Mouse (Mus musculus): ENCODE measurements at regions not wholly inside any gene's neighbourhood (a gene's known extent, or its start where the extent isn't known, plus 50 kb on each side); places are given as distances from the start of the nearest gene placed in this dataset.

DNA sequence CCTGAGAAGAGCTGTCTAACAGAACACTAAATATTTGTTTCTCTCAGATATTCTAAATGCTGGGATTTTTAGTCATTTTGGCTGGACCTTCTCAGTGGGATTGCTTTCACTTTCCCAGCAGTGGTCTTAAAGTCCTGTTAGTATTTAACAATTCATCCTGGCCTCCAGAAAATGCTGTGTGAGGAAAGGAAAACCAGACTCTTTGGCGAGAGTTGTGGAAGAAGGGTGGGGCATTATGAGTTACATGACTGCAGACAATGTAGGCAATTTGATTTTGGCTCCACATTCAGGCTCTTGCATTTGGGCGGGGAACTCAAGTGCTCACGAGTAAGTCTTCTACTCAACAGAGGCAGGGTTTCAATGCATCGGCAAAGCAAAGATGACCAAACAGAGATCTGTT is 406.1 kb upstream of the Gm765 start:
- no peak for DNase-seq

DNA sequence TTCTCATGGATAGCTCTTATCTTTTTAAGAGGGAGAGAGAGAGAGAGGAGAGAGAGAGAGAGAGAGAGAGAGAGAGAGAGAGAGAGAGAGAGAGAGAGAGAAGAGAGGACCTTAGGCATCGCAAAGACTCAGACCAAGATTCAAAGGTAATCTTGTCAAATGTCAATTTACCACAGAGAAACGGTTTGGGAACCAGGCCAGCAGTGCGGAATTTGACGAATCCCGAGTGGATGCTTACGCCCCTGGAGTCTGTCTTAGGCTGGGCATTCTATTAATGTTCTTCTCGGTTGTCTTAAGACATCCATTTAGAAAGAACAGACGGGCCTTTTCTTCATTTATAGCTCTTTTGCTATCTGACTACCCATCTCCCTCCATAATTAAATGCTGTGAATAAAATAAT is 404.4 kb upstream of the Gm765 start:
- DNase-seq: no peak

DNA sequence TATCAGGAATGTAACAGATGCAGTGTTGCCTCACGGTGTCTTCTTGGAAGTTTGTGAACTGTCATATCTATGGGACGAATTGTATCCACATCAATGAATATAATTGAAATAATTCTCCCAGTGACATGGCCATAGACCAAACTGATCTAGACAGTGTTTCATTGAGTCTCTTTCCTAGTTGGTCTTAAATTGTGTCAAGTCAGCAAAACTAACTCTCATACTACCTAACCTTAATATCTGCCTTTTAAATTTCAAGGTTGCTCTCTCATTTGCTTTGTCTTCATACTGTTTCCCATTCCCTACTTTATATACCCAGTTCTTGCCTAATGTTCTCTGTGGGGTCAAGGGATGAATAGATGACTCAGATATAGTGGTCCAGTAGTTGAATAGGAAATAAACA is 397.9 kb upstream of the Gm765 start:
- DNase-seq: no peak

DNA sequence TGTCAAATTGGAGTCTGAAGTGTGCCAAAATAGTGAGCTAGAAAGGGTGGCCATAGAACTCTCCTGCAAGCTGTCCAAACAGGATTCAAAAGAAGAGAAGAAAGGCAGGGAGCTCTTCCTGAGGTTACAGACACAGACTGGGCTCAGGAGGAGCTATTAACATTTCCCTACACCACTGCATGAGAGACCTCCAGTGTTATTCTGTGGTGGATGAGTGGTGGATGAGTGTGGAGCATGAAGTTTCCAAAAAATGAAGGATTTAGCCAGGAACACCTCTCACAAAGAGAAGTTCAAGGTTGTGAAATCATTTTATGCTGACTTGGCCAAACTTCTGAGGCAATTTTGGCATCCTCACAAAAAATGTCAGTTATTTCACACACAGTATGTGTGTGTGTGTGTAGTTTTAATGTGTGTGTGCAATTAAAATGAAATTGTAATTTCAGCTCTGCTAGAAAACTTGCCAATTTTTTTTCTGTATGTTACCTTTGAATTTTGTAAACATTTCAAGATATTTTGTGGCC is 388.5 kb upstream of the Gm765 start:
- DNase-seq: no peak

DNA sequence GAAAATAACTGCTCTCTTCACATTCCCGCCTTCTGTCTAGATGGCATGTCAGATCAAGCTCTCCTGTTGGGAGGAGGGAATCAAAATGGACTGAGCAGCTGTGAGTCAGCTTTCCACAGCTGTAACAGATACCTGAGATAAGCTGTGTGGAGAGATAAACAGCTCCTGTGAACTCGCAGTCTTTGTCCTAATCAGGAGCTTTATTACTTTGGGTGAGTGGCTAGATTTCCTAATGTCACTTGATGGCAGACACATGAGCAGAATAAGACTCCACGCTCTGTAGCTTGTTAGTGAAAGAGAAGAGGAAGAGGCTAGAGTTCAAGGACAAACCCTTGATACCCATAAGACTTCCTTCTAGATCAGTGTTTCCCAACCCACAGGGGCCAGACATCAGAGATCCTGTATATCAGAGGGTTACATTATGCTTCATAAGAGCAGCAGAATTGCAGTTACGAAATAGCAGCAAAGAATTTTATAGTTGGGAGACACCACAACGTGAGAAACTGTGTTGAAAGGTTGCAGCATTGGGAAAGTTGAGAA is 384.1 kb upstream of the Gm765 start:
- no peak for DNase-seq

DNA sequence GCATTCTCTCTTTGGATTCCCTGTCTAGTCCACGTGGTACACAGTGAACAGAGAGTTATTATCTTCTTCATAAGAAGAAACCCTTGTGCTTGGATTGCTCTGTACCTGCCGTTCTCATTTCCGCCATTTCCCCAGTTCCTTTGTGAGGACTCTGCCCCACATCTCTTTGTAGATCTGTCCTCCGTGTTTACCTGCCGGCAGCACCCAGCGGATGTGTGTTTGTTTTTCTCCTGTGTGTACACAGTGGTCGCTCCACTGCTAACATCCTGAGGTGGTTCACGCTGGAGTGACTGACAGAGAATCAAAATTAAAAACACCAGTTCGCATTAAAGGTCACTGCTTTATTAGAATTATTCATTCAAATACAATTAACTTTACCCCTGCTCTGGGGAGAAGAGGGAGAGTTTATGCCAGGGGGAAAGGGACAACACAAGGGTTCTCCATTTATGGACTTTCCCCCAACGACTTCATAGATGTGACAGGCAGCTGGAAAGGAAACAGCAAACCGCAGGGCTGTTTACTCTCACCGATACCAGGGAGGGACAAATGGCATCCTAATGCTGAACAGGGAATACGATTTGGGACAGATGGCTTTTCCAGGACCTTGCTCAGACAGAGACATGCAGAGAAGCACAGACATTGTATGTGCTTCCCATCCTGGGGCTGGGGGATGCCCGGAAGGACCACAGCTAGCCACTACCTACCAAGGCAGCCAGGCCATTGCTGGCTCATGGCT is 362.5 kb upstream of the Gm765 start:
- peak; percentile 31 for DNase-seq

DNA sequence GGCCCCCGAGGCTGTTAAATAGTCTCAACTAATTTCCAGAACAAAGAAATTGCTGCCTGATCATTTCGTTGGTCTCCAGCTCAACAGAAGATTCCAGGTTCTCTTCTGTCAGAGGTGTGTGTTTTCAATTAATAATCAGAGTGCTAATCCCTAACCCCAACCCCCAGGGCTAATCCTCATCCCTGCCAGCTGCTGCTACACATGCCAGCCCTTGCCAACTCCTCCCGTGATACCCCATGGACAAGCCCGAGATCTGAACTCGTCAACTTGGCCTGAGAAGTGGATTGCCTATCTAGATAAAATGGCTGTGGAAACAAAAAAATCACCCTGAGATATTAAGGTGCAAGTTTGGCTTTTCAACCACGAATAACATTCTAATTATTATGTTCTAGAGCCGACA is 355.0 kb upstream of the Gm765 start:
- no peak for DNase-seq

DNA sequence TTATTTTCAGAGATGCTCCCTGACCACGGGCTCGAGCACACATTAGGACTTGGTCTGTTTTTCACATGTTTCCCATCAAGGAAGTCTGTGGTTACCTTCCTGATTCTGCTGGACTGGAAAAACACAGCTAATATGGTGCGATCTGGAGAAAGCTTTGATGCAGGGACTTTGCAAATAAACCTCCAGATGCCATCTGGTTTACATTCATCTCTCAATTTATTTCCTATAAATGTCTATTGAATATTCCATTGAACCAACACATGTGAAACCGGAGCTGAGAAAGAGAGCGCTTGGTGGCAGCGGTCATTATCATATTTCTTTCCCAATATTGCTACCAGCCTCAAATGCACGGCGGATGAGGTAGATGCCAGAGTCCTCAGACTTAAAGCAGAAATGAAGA is 350.9 kb upstream of the Gm765 start:
- no peak for DNase-seq

DNA sequence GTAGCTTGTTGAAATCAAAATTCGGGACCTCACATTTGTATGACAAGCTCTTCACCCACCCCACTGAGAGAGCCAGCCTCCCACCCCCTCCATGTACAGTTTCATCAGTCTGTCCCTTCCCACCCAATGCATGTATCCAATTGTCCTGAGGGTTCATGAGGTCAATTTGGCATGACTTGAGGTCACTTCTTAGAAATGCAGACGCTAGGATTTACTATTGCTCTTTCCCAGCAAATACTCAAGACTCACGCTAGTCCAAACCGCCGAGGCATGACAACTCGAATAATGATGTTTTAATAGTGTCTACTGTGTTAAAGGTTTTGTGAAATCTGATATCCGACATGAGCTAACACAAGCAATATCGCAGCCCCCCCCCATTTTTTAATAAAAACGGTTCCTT is 347.6 kb upstream of the Gm765 start:
- no peak for DNase-seq

DNA sequence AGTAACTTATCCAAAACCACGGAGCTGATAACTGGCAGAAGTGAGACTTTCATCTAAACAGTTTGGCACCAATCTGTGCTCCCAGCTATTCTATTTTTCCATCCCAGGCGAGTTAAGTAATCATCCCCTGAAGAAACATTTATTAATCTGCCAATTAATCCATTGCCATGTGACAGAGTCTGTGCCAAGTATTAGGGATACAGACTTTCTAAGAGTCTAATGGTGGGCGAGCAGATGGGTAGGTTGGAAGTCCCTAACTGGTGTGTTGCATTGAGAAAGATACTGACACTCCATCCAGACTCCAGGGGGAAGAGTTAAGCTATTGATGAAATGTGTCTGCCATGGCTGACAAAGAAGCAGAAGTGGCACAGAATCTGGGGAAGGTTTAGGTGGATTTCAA is 346.8 kb upstream of the Gm765 start:
- DNase-seq: no peak

DNA sequence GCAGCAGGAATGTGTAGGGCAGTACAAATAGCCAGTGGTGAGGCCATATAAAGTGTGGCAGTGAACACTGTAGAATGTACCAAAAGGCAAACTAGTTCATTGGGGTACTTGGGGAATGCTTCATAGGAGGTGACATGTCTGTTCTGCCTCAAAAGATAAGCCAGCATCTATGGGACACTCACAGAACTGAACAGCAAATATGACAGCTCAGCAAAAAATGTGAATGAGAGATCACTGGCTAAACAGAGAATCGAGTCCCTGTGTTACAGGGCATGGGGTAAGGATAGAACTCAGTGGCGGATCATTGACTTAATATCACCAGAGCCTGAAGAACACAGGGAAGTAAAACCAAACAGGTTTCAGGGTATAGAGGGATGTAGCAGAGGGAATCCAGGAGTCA is 346.1 kb upstream of the Gm765 start:
- DNase-seq: no peak

DNA sequence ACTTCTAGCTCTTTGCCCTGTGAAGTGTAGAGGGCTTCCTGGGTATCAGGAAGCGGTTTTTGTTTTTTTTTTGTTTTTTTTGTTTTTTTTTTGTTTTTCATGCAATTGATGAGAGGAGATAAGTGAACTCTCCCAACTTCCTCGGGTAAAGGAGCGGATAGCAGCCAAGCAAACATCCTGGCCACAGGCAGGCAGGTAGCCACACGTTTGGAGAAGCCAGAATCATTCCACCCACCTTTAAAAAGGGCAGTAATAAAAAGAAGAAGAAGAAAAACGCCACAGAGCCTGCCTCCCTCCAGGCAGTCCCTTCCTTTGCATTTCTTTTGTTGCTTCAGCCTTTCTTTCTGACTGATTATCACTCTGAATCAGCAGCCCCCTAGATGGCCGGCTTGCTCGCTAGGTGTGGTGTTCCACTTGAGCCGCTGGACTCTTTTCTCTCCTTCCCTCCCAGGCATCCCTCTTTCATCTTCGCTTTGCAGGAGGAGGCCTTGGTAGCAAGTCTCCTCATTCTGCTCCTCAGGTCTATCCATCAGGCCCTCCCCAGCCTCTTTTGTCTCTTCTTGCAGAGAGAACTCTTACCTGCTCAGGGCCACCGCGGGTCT is 323.9 kb upstream of the Gm765 start:
- DNase-seq: no peak

DNA sequence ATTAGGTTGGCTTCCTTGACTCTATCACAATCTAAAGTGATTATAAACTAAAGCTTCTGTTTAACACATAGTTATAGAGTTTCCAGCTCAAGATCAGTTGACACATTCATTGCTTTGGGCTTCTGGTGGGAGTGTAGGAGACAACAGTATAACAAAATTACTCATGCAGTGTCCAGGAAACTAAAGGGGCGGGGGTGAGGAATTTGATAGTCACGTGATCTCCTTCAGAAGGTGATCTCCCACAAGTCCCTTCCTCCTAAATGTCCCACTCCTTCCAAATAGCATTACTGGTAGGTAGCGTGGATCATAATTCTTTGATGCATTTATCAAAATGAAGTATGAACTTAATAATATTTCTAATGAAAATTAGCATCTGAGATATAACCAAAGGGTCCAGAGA is 309.3 kb upstream of the Gm765 start:
- no peak for DNase-seq

DNA sequence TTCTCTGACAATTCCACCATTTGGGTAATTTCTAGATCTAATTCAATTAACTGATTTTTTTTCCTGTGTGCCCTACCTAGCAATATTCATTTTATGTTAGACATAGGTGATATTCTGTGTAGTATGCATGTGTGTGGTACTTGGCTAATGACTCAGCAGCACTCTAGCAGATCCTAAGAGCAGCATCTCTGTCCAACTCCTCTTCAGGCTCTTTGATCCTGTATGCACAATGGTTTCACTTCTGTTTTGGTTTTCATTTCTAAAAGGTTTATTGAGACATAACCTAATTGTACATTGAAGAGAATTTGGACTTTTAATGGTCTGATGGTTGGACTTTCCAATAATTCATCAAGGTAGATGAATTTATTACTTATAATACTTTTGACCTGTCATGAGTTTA is 308.8 kb upstream of the Gm765 start:
- no peak for DNase-seq

DNA sequence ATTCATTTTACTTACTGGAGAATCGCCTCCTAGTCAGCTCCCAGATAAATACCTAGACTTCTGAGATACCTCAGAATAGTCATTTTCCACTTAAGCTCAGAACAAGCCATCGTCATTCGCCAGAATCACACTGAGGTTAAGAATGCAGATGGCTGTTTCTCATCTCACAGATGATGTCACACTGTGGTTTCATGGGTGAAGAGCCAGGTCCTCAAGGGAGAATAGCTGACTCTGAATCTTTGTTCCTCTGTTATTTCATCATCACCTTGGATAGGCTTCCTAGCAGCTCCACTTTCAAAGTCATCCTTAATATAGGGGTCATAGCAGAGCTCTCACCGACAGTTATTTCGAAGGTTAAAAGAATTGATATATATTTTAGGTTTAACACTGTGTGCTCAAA is 297.8 kb upstream of the Gm765 start:
- DNase-seq: no peak

DNA sequence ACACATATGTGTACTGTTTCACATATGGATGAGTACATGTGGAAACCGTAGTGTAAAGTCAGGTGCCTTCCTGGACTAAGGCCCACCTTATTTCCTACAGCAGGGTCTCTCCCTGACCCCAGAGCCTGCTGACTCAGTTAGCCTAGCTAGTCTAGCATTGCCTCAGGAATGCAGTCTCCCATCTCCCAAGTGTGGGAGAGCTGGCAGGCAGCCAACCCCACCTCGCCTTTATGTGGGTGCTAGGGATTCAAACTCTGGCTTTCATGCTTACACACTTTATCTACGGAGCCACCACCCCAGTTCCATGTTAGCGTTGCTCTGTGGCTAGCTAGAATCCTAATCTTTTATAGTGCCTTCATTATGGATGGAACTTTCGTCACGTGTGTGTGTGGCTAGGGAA is 293.3 kb upstream of the Gm765 start:
- DNase-seq: no peak

DNA sequence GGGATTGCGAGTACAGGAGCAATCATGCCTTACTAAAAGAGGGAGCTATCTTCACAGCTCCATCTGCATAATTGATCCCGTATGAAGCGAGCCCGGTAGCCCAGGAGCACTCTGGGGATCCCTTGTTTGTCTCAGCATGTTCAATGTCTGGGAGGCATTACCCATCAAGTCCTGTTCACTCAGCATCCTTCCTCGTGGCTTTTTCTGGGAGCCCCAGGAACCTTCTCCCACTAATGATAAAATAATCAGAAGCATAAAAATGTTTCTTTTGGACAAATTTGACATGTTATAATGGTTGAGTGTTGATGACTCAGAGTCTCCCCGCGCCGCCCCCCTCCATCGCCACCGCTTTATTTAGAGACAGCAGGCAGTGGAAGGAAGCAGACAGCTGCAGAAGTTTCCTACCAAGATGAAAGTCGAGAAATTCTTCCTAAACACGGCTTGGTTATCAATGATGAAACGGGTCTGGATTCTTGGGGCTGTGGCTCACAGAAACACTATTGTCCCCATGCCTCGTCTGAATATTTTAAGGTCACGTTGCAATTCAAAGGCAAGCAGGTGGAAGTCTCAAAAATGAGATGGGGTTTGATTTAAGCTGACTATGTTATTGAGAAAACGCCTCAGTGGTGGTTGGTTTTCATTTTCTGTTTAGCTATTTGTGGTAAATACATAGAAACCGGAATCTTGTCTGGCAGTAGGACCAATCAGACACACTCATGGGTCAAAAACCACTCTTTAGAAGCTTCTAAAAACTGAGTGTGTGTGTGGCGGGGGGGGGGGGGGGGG is 289.9 kb upstream of the Gm765 start:
- no peak for DNase-seq

DNA sequence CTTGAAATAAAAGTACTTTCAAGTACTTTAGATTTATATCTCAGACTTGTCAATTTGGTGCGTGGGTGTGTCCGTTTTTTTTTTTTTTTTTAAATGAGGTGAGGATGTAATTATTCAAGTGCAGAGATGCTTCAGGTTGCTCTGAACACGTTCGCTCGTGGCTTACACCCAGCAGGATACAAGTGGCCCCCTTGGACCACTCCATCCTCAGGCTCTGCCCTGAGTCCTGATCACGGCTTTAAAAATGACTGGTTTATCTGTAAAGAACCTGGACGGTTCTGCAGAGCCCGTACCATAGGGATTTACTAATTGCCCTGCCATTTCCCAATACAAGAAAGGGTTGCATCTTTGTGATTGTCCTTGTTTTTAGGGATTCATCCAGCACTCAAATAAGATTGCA is 288.7 kb upstream of the Gm765 start:
- no peak for DNase-seq

DNA sequence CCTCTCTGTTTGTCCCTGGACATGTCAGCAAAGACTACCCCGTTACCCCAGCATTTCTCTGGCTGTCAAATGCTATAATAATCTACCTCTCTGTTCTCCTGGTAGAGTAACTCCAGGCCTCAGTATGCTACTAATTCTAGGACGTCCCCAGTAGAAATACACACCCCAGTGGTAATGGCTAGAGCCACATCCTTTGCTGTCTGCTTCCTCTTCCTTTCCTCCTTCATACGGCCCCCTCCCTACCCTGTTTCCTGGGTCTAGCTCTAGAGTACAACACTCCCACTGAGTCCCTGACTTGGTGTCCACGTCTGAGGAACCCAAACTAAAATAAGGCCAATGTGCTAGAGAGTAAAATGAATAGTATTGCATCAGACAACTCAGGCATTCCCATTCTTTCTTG is 287.1 kb upstream of the Gm765 start:
- DNase-seq: no peak

DNA sequence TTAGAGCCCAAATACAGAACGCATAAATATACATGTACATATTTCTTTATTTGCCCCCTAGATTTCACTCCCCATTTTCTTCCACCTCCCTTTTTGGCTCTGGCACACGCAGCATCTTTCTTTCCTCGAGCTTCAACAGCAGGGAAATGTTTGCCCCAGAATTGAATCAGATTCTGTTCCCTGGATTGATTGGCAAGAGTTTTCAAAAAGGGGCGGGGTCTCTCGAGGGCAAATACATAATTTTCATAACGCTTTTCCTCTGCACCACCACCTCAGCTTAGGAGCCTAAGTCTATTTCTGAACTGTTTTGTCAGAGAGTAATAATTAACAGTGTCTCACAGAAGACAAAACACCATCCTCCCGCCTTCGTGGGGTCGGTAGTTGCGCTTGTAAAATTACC is 283.9 kb upstream of the Gm765 start:
- DNase-seq: no peak

DNA sequence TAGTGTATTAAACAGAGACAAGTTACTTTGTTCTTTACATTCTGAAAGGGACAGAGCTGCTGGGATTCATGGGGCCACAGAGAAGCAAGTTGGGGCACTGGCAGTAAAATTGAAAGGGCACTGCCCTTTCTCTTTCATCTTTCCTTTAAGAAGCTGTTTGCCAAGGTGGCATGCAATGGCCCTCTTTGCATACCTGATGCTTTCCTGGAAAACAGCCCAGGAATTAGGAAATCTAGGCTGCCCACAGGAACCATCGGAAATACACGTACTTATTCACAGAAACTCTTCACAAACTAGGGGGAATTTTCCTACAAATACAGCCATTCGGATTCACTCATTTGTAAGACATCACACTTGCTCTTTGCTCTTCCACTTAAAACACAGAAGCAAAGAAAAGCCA is 278.3 kb upstream of the Gm765 start:
- DNase-seq: no peak

DNA sequence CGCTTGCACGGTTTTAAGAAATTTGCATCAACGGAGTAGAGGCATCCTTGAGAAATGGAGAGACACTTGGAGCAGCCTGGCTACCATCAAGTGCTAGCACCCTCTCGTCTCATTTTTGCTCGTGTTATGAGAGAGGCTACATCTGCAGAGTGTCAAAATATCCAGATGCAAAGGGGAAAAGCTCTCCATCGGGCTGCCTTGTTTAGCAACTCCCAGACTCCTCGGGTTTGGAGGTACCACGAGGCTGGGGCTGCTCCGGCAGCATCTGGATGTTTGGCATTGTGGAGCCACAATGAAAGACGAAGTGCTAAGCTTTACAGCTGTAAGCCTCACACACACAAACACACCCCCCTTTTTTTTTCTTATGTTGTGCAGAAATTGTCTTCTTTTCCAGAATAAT is 270.5 kb upstream of the Gm765 start:
- no peak for DNase-seq

DNA sequence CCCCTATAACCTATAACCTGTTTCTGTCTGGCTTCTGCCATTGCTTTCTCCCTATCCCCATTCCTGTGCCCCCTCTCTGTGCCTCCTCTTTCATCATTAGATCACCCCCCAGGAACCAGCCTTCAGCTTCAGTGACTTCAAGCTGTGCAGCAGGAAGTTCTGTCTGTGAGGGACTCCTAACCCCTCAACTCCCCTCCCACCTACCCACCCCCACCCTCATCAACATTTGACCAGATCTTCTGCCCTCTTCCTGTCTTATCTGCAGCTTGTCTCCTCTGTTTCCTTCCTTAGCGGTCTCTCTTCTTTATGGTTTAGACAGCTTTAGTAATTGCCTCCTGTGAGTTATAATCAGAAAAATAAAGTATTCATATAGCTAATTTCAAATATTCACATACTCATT is 266.6 kb upstream of the Gm765 start:
- no peak for DNase-seq

DNA sequence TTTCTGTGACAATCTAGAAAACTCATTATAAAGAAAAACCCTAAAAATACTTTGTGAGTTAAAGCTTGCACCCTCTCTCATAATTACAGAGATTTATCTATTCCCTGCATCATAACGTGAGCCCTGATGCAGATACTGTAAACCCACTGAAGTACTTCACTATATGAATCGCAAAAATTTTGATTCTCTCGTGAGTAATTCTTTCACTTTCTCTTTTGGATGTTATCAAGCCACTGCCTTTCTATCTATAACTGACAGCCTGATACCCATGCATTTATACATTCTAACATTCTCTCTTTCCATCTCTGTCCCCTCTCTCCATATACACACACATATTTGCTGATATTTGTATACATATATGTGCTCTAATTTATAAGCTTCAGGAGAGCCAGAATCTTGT is 264.1 kb upstream of the Gm765 start:
- no peak for DNase-seq
